Mouse (Mus musculus) adrenal gland, adult 2 months (tissue): ENCODE measurements around the gene Focad. TPM values are rescaled to one million over a fixed set of nuclear protein-coding genes. Genes with fewer than 3 reads are reported as not detected.

ENCODE experiments used
- DNase-seq: peaks from one replicate; pipeline ENCODE4 v3.0.0; 2021
- microRNA-seq, 2 experiments: library from miRNA; unstranded; fragments of <30 nt; microRNA quantifications; one replicate each; pipeline ENCODE4 v1.2.0; 2021
- polyA plus RNA-seq: library from polyadenylated mRNA; depleted of rRNA; stranded (reverse); fragments of >200 nt; gene quantifications from 2 replicates; pipeline ENCODE4 v1.2.3, GENCODE M21; 2012; rRNA removed
- total RNA-seq, 2 experiments: library from RNA; stranded (reverse); gene quantifications; 2 replicates each; pipeline ENCODE4 v1.2.3; 2021

The Focad gene
- total and polyA plus RNA-seq, 3 experiments: 8.1 to 22.2 (median 19.9) TPM

- DNase-seq: no peak
Measured at GRCm38 (mm10) chr4:88458673-88459072, 364.2 kb downstream of the Focad start.

Small RNA genes within 50 kb of the gene (microRNA-seq; reads per million reads assigned to microRNA genes)
- 3.3 to 4.4 reads per million in 2 experiments for gene Mir491

Other genes starting within 250 kb of the Focad start
- 10 to 100 TPM; 24.7 to 30.0 TPM for gene Mllt3, start 61.3 kb upstream of the Focad start, total RNA-seq
- gene Mllt3, start 61.3 kb upstream of the Focad start, polyA plus RNA-seq: 2.2 and 3.0 TPM in 2 replicates